Mouse (Mus musculus) stomach, postnatal 0 days (tissue): ENCODE results near the gene Elf2. TPM values are rescaled to one million over a fixed set of nuclear protein-coding genes. Genes with fewer than 3 reads are reported as not detected.

Experiments used
- ATAC-seq: fragments of 200-750 bp; cut with Nextera tagmentation; 2 replicates; pipeline ENCODE4 v1.8.0; 2017; ENCODE audit not compliant: low FRiP score, low TSS enrichment
- DNase-seq: peaks from one replicate; pipeline ENCODE4 v3.0.0-alpha.2; 2016; ENCODE audit warnings: low spot score
- H3K27ac ChIP-seq: fragments of 300-500 bp; sonication (generic); replicated peaks from 2 replicates; pipeline ENCODE4 v1.5.1; 2014; ENCODE audit warnings: mild to moderate bottlenecking, control low read depth
- H3K27me3 ChIP-seq: fragments of 300-500 bp; sonication (generic); 2 replicates; pipeline ENCODE4 v1.6.1; 2014; ENCODE audit warnings: low read length; ENCODE audit not compliant: control insufficient read depth, insufficient read depth
- H3K36me3 ChIP-seq: fragments of 300-500 bp; sonication (generic); 2 replicates; pipeline ENCODE4 v1.6.1; 2014; ENCODE audit warnings: low read length, mixed read lengths; ENCODE audit not compliant: control insufficient read depth, insufficient read depth
- H3K4me1 ChIP-seq: fragments of 300-500 bp; sonication (generic); replicated peaks from 2 replicates; pipeline ENCODE4 v1.6.1; 2014; ENCODE audit warnings: antibody characterized with exemption; ENCODE audit not compliant: control insufficient read depth, insufficient read depth
- H3K4me2 ChIP-seq: fragments of 300-500 bp; sonication (generic); replicated peaks from 2 replicates; pipeline ENCODE4 v1.6.1; 2014; ENCODE audit warnings: low read depth, mild to moderate bottlenecking, control low read depth, moderate library complexity
- H3K4me3 ChIP-seq: fragments of 300-500 bp; sonication (generic); 2 replicates; pipeline ENCODE4 v1.5.1; 2014; ENCODE audit warnings: low read depth, low read length, control low read depth
- H3K9ac ChIP-seq: fragments of 300-500 bp; sonication (generic); 2 replicates; pipeline ENCODE4 v1.6.1; 2014; ENCODE audit warnings: mild to moderate bottlenecking, low read length, control low read depth, mixed read lengths
- H3K9me3 ChIP-seq: fragments of 300-500 bp; sonication (generic); 2 replicates; pipeline ENCODE4 v1.6.1; 2016; ENCODE audit warnings: low read length; ENCODE audit not compliant: control insufficient read depth
- CTCF ChIP-seq: IDR thresholded peaks from 2 replicates; pipeline ENCODE4 v1.5.1; 2016; ENCODE audit warnings: antibody characterized with exemption, low read depth, mild to moderate bottlenecking, moderate library complexity
- EP300 ChIP-seq: optimal IDR thresholded peaks from 2 replicates; pipeline ENCODE3; 2016; ENCODE audit warnings: antibody characterized with exemption
- WGBS: fragments of 180-500 bp; shearing (Covaris S2); extraction: QIAGEN DNeasy Blood & Tissue Kit; methylation state at CpG from one replicate; pipeline ENCODE4 v1.1.7; 2014; 5-methylcytosine and 5-hydroxymethylcytosine counted together
- polyA plus RNA-seq: library from polyadenylated mRNA; unstranded; fragments of >200 nt; fragmentation: Nextera tagmentation; extraction: Ambion mirVana; gene quantifications from 2 replicates; pipeline ENCODE4 v1.2.1, GENCODE M21; 2015

Elf2 gene
- polyA plus RNA-seq, 1 experiment from 2014 or later, result 36.3 TPM

DNA sequence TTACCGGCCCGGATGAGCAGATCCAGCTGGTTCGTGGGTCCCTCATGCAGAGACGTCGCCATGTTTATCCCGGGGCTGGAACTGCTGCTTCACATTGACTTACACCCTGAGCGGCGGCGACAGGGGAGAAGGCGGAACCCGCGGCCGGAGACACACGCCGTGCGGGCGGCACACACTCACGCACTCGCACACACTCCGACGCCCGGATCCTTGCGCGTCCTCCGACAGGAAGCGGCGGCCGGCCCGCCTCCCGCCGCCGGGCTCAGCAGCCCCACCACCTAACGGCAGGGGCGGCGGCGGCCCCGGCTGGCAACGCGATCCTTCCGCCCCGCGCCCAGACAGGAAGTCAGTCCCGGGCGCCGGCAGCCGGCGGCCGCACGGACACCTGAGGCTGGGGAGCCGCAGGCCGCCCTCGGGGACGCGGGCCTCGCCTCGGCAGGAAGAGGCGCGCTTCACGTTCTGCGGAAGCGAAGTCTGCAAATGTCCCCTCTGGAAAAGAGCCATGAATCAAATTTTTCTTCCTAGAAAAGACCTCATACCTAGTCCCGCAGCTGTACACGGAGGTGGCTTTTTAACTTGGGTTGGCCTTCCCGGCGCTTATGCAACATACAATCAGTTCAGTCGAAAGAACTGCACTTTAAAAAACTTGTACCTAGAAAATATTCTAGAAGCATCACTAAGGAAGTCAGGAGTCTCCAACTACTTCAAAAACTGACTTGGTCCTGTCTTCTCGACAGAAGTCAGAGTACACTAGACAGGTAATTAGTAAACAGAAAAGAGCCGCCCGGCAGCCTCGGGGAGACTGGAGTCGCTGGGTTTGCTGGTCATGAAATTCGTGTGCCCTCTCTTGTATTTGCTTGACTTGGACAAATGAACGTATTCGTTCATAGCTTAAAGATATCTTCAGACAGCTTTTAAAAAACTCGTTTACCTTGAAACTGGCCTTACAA lies 63.0 kb downstream of the Elf2 start:
- Histone ChIP-seq H3K27me3 (no peaks in the 10 kb centered on the region), H3K9ac (peak overlapping the region; percentile 95), H3K36me3 (no peaks in the 10 kb centered on the region), H3K4me3 (peak overlapping the region; percentile 99), H3K4me2 (peak overlapping the region; percentile 62), H3K27ac (peak overlapping the region; percentile 100), H3K4me1 (no peaks in the 10 kb centered on the region), H3K9me3 (no peaks in the 10 kb centered on the region)
- ATAC-seq (peak; percentile 85), DNase-seq (peak; percentile 91)
- TF ChIP-seq CTCF (peak; percentile 10; the same call in 1 of the 2 replicates), EP300 (no peak)
- 1% methylated on average over 69 of the region's 75 CpGs for WGBS

DNA sequence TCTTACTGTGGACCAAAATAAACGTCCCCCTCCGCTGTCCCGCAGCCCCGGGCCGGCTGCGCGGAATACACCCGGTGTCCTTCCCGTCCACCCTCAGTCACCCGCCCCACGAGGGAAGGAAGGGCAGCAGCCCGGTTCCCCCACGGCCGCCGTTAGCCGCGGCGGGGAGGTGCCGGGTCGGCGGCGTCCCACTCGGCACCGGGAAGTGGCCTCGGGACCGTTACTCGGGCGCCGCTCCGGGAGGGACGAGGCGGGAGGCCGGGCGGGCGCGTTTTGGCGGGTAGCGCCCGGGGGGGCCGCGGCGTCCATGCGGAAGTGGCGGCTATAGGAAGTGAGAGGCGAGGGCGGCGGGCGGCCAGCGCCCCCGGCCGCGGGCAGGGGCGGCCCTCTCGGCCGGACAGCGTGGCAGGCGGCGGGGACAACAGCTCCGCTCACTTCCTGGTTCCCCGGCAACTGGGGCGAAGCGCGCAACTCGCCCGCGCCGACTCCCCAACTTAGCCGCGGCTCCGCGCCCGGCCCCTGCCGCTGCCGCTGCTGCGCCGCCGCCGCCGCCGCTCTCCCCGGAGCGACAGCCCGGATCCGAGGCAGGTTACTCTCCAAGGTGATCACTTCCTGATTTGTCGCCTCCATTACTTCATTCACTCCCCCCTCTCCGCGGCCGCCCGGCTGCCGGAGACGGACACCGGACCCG lies 63.9 kb downstream of the Elf2 start:
- no peaks in the 10 kb centered on the region for H3K4me1 ChIP-seq
- H3K36me3 ChIP-seq, result no peaks in the 10 kb centered on the region
- DNase-seq, result peak; percentile 66

DNA sequence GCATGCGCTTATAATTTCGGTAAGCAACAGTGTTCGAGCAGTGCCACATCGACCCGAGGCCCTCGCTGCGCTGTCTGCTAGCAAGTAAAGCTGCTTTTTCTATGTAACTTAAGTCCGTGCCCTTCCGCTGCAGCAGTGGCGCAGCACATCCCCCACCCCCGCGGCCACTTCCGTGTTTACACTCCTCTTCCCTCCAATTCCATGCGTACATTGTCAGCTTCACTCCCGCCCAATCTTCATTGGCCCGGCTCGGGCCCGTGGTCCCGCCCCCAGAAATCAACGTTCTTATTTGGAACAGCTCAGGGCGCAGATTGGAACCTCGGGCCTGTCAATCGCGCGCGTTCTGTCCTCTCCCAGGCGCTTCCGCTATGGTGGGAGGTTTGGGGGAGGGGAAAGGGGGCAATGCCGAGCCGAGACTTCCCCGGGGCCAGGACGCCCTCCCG lies 64.5 kb downstream of the Elf2 start:
- under 1% methylated on average over 32 of the region's 33 CpGs for WGBS
- DNase-seq, result peak; percentile 99
- H3K27ac ChIP-seq, result peak overlapping the region; percentile 100
- no peaks in the 10 kb centered on the region for H3K36me3 ChIP-seq
- ATAC-seq, result peak; percentile 98
- H3K27me3 ChIP-seq, result no peaks in the 10 kb centered on the region
- peak overlapping the region; percentile 62 for H3K4me2 ChIP-seq
- no peaks in the 10 kb centered on the region for H3K4me1 ChIP-seq
- H3K9ac ChIP-seq, result peak overlapping the region; percentile 95
- H3K4me3 ChIP-seq, result peak overlapping the region; percentile 99
- no peaks in the 10 kb centered on the region for H3K9me3 ChIP-seq
- no peak for TF ChIP-seq EP300
- peak; percentile 8; the same call in 1 of the 2 replicates for TF ChIP-seq CTCF

More for the DNA sequence above, 63.9 kb downstream of the Elf2 start:
- TF ChIP-seq CTCF, result no peak
- TF ChIP-seq EP300, result no peak
- Histone ChIP-seq H3K9ac (peak overlapping the region; percentile 95), H3K9me3 (no peaks in the 10 kb centered on the region), H3K4me3 (peak overlapping the region; percentile 99), H3K4me2 (peak overlapping the region; percentile 62), H3K27ac (peak overlapping the region; percentile 100), H3K27me3 (no peaks in the 10 kb centered on the region)
- under 1% methylated on average over 55 of the region's 93 CpGs for WGBS
- peak; percentile 18 for ATAC-seq

DNA sequence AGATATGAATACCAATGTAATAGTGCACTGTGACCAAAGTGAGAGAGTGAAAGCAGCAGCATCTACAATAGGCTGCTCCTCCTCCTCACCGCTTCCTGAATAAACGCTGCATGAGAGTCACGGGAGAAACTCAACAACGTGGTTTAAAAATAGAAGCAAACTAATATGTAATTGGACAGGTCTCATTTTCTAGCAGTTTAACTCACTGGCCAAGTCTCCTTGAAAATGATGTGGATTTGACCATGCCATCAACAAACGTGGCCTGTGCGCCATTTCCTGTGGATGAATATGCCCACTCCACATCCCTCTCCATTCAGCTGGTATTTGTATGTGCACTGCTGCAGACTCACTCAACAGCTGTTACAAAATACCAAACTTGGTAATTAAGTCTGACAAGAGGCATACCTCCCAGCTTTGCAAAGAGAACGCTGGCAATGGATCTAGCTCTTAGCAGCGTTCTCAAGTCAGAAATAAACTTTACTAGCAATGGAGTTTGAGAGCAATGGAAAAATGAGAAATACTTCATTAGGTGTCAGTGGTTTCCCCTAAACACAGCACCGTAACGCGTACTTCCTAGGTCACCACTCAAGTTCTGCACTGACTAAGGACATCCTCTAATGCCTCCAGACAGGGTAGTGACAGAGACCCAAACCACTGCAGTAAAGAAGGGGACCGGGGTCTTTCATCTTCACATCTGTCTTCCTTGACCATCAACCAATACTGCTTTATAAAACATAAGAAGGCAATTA lies 70.2 kb downstream of the Elf2 start:
- ATAC-seq, result peak; percentile 67; the same call in 1 of the 2 replicates
- H3K4me2 ChIP-seq, result no peak overlapping the region
- H3K27ac ChIP-seq, result peak overlapping the region; percentile 13; the same call in 1 of the 2 replicates
- no peaks in the 10 kb centered on the region for H3K27me3 ChIP-seq
- 43% methylated on average over 12 of the region's 12 CpGs for WGBS
- TF ChIP-seq CTCF (no peak), EP300 (no peak)
- no peak overlapping the region for H3K9ac ChIP-seq
- no peaks in the 10 kb centered on the region for H3K9me3 ChIP-seq
- H3K4me1 ChIP-seq, result no peaks in the 10 kb centered on the region
- no peak for DNase-seq
- H3K4me3 ChIP-seq, result no peak overlapping the region
- 0 out of 2 replicates have a peak, but pooled peaks cover 5% of the 10 kb centered on the region for H3K36me3 ChIP-seq

DNA sequence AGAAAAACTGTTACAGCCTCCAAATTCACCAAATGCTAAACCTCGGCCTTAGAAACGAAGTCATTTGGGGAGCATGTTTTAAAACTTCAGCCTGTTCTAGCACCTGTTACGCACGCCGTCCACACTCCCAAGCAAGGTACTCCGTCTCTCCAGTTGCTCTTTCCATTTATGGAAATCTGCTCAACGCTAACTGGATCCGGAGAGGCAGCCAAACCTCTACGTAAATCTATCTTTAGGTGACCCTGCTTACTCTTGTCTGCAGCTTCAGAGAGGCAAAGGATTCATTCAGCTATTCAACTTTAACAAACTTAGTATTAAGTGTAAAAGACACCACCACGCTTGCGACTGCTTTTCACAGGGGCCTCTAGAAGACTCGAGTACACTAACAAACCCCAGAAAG lies 72.0 kb downstream of the Elf2 start:
- no peak overlapping the region for H3K4me3 ChIP-seq
- H3K27me3 ChIP-seq, result no peaks in the 10 kb centered on the region
- no peak overlapping the region for H3K9ac ChIP-seq
- 41% methylated on average over 12 of the region's 12 CpGs for WGBS
- DNase-seq, result no peak
- 0 out of 2 replicates have a peak overlapping the region, but pooled peaks have one; percentile 0 for H3K4me2 ChIP-seq
- peak; percentile 60; the same call in 1 of the 2 replicates for ATAC-seq
- no peaks in the 10 kb centered on the region for H3K9me3 ChIP-seq
- peak overlapping the region; percentile 56; the same call in 1 of the 2 replicates for H3K27ac ChIP-seq
- H3K4me1 ChIP-seq, result no peaks in the 10 kb centered on the region
- peaks cover 10% of the 10 kb centered on the region; the same call in 1 of the 2 replicates for H3K36me3 ChIP-seq
- TF ChIP-seq EP300 (peak; percentile 18), CTCF (no peak)
